Mouse (Mus musculus) ES-E14 (cell line): ENCODE data around the gene Cds1. TPM values are rescaled to one million over a fixed set of nuclear protein-coding genes. Genes with fewer than 3 reads are reported as not detected.

Experiments used
- DNase-seq: peaks from one replicate; pipeline ENCODE4 v3.0.0-alpha.2; 2013; ENCODE audit warnings: low read depth, low spot score
- H3K27ac ChIP-seq: 2 replicates; pipeline ENCODE4 v1.5.1; 2012; ENCODE audit warnings: low read depth, mild to moderate bottlenecking, low read length, moderate library complexity, mixed read lengths; ENCODE audit not compliant: poor library complexity, insufficient read depth, severe bottlenecking
- H3K36me3 ChIP-seq: 2 replicates; pipeline ENCODE4 v1.6.1; 2012; ENCODE audit warnings: mild to moderate bottlenecking, low read length, moderate library complexity, mixed read lengths; ENCODE audit not compliant: control insufficient read depth, poor library complexity, insufficient read depth, severe bottlenecking
- H3K4me1 ChIP-seq, 2 experiments: fragments of 150-350 bp in 1 of 2; sonication (generic) in 1 of 2; 2 replicates each; pipeline ENCODE4 v1.6.1; 2012; ENCODE audit warnings: low read length in 2 of 2, mild to moderate bottlenecking in 1 of 2, mixed read lengths in 1 of 2; ENCODE audit not compliant: control insufficient read depth in 2 of 2, insufficient read depth in 2 of 2, poor library complexity in 1 of 2
- H3K4me3 ChIP-seq, 2 experiments: fragments of 150-350 bp in 1 of 2; sonication (generic) in 1 of 2; 2 replicates each; pipeline ENCODE4 v1.5.1; 2012; ENCODE audit warnings: low read length in 2 of 2, low read depth in 1 of 2, mild to moderate bottlenecking in 1 of 2, mixed read lengths in 1 of 2; ENCODE audit not compliant: insufficient read depth in 1 of 2, poor library complexity in 1 of 2, severe bottlenecking in 1 of 2
- H3K9ac ChIP-seq: 2 replicates; pipeline ENCODE4 v1.6.1; 2012; ENCODE audit warnings: low read depth, mild to moderate bottlenecking, low read length, mixed read lengths; ENCODE audit not compliant: poor library complexity, insufficient read depth, severe bottlenecking
- H3K9me3 ChIP-seq: fragments of 150-350 bp; sonication (generic); 2 replicates; pipeline ENCODE4 v1.6.1; 2012; ENCODE audit warnings: low read depth, mild to moderate bottlenecking, low read length; ENCODE audit not compliant: control insufficient read depth, insufficient read depth
- CHD2 ChIP-seq: IDR thresholded peaks from 2 replicates; pipeline ENCODE4 v1.6.1; 2014; ENCODE audit warnings: mild to moderate bottlenecking, low read depth, low read length, inconsistent platforms
- HCFC1 ChIP-seq: IDR thresholded peaks from 2 replicates; pipeline ENCODE4 v1.6.1; 2012; ENCODE audit warnings: low read length, inconsistent platforms, borderline replicate concordance; ENCODE audit not compliant: insufficient read depth
- MAFK ChIP-seq: IDR thresholded peaks from 2 replicates; pipeline ENCODE4 v1.6.1; 2014; ENCODE audit warnings: mild to moderate bottlenecking, low read depth, low read length, inconsistent platforms; ENCODE audit not compliant: insufficient read depth
- ZC3H11A ChIP-seq: IDR thresholded peaks from 2 replicates; pipeline ENCODE4 v1.6.1; 2012; ENCODE audit warnings: low read depth, mild to moderate bottlenecking, inconsistent platforms, low read length, borderline replicate concordance
- ZNF384 ChIP-seq: IDR thresholded peaks from 2 replicates; pipeline ENCODE4 v1.6.1; 2012; ENCODE audit warnings: low read depth, low read length, inconsistent platforms
- in situ Hi-C, 2 experiments: fragments of 600-800 bp; cut with MboI; formaldehyde crosslinking; loops; one replicate each; pipeline ENCODE4 v1.15.1; 2025; ENCODE audit warnings: low sequenced_read_pairs in 2 of 2, inconsistent platforms in 1 of 2; ENCODE audit not compliant: unreplicated experiment in 2 of 2
- total RNA-seq: library from RNA; depleted of rRNA; stranded (reverse); fragments of 300-350 nt; gene quantifications from 2 replicates; pipeline ENCODE4 v1.2.3, GENCODE M21; 2012

Cds1 gene
- total RNA-seq, 1 experiment = 4.1 TPM

- Histone ChIP-seq H3K4me3 (no peak overlapping the region), H3K9ac (no peak overlapping the region), H3K4me1 (peaks cover 0 to 7% of the 10 kb centered on the region in 2 experiments; a peak in 1 of 4 replicates), H3K9me3 (no peaks in the 10 kb centered on the region), H3K36me3 (no peaks in the 10 kb centered on the region), H3K27ac (no peak overlapping the region)
- TF ChIP-seq CHD2 = no peak
- no peak for TF ChIP-seq MAFK
- no peak for TF ChIP-seq ZNF384
- TF ChIP-seq HCFC1 = no peak
- DNase-seq = no peak
- in situ Hi-C loops = no loop called here
These were observed 11.6 kb downstream of the Cds1 start for GRCm38 (mm10) chr5:101776528-101776927.

- in situ Hi-C loops = no loop called here
- no peak overlapping the region for H3K4me3 ChIP-seq
These were observed 14.5 kb downstream of the Cds1 start for GRCm38 (mm10) chr5:101779376-101779863.

GRCm38 (mm10) chr5:101780918-101781317 lies 16.0 kb downstream of the Cds1 start:
- Histone ChIP-seq H3K4me3 (no peak overlapping the region), H3K9ac (no peak overlapping the region), H3K36me3 (no peaks in the 10 kb centered on the region), H3K9me3 (no peaks in the 10 kb centered on the region), H3K4me1 (peaks cover 0 to 7% of the 10 kb centered on the region in 2 experiments; a peak in 1 of 4 replicates), H3K27ac (no peak overlapping the region)
- no peak for TF ChIP-seq ZNF384
- TF ChIP-seq ZC3H11A = no peak
- no peak for TF ChIP-seq CHD2
- TF ChIP-seq HCFC1 = no peak
- no peak for TF ChIP-seq MAFK
- in situ Hi-C loops = no loop called here
- DNase-seq = no peak

More at GRCm38 (mm10) chr5:101779376-101779863, 14.5 kb downstream of the Cds1 start:
- H3K4me1 ChIP-seq = peaks cover 0 to 7% of the 10 kb centered on the region in 2 experiments; a peak in 1 of 4 replicates
- H3K9me3 ChIP-seq = no peaks in the 10 kb centered on the region
- no peak for DNase-seq
- no peak overlapping the region for H3K9ac ChIP-seq
- TF ChIP-seq HCFC1 (no peak), ZNF384 (no peak), ZC3H11A (no peak), MAFK (no peak), CHD2 (no peak)
- H3K36me3 ChIP-seq = no peaks in the 10 kb centered on the region
- H3K27ac ChIP-seq = no peak overlapping the region; the same call in 1 of the 2 replicates

- peaks cover 0 to 7% of the 10 kb centered on the region in 2 experiments; a peak in 1 of 4 replicates for H3K4me1 ChIP-seq
- no peak overlapping the region for H3K27ac ChIP-seq
- no peak overlapping the region for H3K9ac ChIP-seq
- no peaks in the 10 kb centered on the region for H3K9me3 ChIP-seq
- H3K36me3 ChIP-seq = no peaks in the 10 kb centered on the region
- no peak for DNase-seq
- TF ChIP-seq ZC3H11A (no peak), ZNF384 (no peak), MAFK (no peak), CHD2 (no peak), HCFC1 (no peak)
- no peak overlapping the region for H3K4me3 ChIP-seq
- in situ Hi-C loops = no loop called here
These were observed 19.4 kb downstream of the Cds1 start for GRCm38 (mm10) chr5:101784328-101784727.

- no peak for DNase-seq
- H3K9me3 ChIP-seq = no peaks in the 10 kb centered on the region
- no peak overlapping the region for H3K9ac ChIP-seq
- H3K36me3 ChIP-seq = no peaks in the 10 kb centered on the region
- H3K4me1 ChIP-seq = peaks cover 0 to 4% of the 10 kb centered on the region in 2 experiments; a peak in 1 of 4 replicates
- TF ChIP-seq CHD2 (no peak), MAFK (no peak), HCFC1 (no peak)
- in situ Hi-C loops = no loop called here
- no peak overlapping the region for H3K4me3 ChIP-seq
- H3K27ac ChIP-seq = no peak overlapping the region
These were observed 19.9 kb downstream of the Cds1 start for GRCm38 (mm10) chr5:101784787-101785186.
